Mouse (Mus musculus) B cell, adult (primary cell): ENCODE data around the gene Ccnb2. TPM values are rescaled to one million over a fixed set of nuclear protein-coding genes. Genes with fewer than 3 reads are reported as not detected.

Experiments
- total RNA-seq: library from RNA; stranded (reverse); gene quantifications from 4 replicates; pipeline ENCODE4 v1.2.4, GENCODE M21; 2023; ENCODE audit not compliant: inconsistent age

Gene Ccnb2
- 2.8 to 4.0 TPM (median 3.2 TPM) in 4 replicates for total RNA-seq

GRCm38 (mm10) chr9:70421257-70422056 lies at the start of gene Ccnb2:
Gene Ccnb2 (minus strand): TSS chr9:70421547.

Other genes starting within 250 kb of the Ccnb2 start
- gene Myo1e, start 214.2 kb downstream of the Ccnb2 start, total RNA-seq, result 209 to 241 TPM (median 213 TPM) in 4 replicates
- gene Rnf111, start 82.2 kb upstream of the Ccnb2 start, total RNA-seq, result 88.7 to 100 TPM (median 96.8 TPM) in 4 replicates
- 89.4 to 100 TPM (median 93.0 TPM) in 4 replicates for gene Sltm, start 121.2 kb upstream of the Ccnb2 start, total RNA-seq
- 3.3 to 4.5 TPM (median 4.0 TPM) in 4 replicates for gene Gm10642, start 234.7 kb upstream of the Ccnb2 start, total RNA-seq
- 37.3 to 39.5 TPM (median 38.8 TPM) in 4 replicates for gene Mindy2, start 235.6 kb upstream of the Ccnb2 start, total RNA-seq